Mouse (Mus musculus) intestine, embryonic 14.5 days (tissue): ENCODE measurements around the gene Celsr2. TPM values are rescaled to one million over a fixed set of nuclear protein-coding genes. Genes with fewer than 3 reads are reported as not detected.

Source experiments
- ATAC-seq: fragments of 200-750 bp; cut with Nextera tagmentation; replicated peaks from 2 replicates; pipeline ENCODE4 v1.8.0; 2017; ENCODE audit warnings: low read depth, moderate number of reproducible peaks, moderate TSS enrichment, moderate library complexity; ENCODE audit not compliant: low FRiP score, low TSS enrichment
- DNase-seq: peaks from one replicate; pipeline ENCODE4 v3.0.0-alpha.2; 2018; ENCODE audit warnings: low spot score
- H3K27ac ChIP-seq: fragments of 300-500 bp; sonication (generic); 2 replicates; pipeline ENCODE4 v1.5.1; 2014; ENCODE audit warnings: low read depth, mild to moderate bottlenecking, control low read depth
- H3K27me3 ChIP-seq: fragments of 300-500 bp; sonication (generic); replicated peaks from 2 replicates; pipeline ENCODE4 v1.6.1; 2014; ENCODE audit warnings: low read length, control low read depth; ENCODE audit not compliant: control insufficient read depth, insufficient read depth
- H3K36me3 ChIP-seq: fragments of 300-500 bp; sonication (generic); 2 replicates; pipeline ENCODE4 v1.6.1; 2014; ENCODE audit warnings: low read length, control low read depth; ENCODE audit not compliant: control insufficient read depth, insufficient read depth
- H3K4me1 ChIP-seq: fragments of 300-500 bp; sonication (generic); replicated peaks from 2 replicates; pipeline ENCODE4 v1.6.1; 2014; ENCODE audit warnings: low read length, control low read depth, mixed read lengths; ENCODE audit not compliant: control insufficient read depth, insufficient read depth
- H3K4me2 ChIP-seq: fragments of 300-500 bp; sonication (generic); 2 replicates; pipeline ENCODE4 v1.6.1; 2014; ENCODE audit warnings: low read length
- H3K4me3 ChIP-seq: fragments of 300-500 bp; sonication (generic); 2 replicates; pipeline ENCODE4 v1.5.1; 2014; ENCODE audit warnings: low read depth, low read length, control low read depth, mixed read lengths
- H3K9ac ChIP-seq: fragments of 300-500 bp; sonication (generic); 2 replicates; pipeline ENCODE4 v1.6.1; 2014; ENCODE audit warnings: mild to moderate bottlenecking, low read length
- H3K9me3 ChIP-seq: fragments of 300-500 bp; sonication (generic); 2 replicates; pipeline ENCODE4 v1.6.1; 2016; ENCODE audit warnings: low read length, control low read depth; ENCODE audit not compliant: control insufficient read depth
- WGBS: fragments of 180-500 bp; shearing (Covaris S2); extraction: QIAGEN DNeasy Blood & Tissue Kit; methylation state at CpG from one replicate; pipeline ENCODE4 v1.1.7; 2014; 5-methylcytosine and 5-hydroxymethylcytosine counted together
- polyA plus RNA-seq: library from polyadenylated mRNA; unstranded; fragments of >200 nt; fragmentation: Nextera tagmentation; extraction: Ambion mirVana; gene quantifications from 2 replicates; pipeline ENCODE4 v1.2.1, GENCODE M21; 2014

Gene Celsr2
- polyA plus RNA-seq, 1 experiment from 2014 or later = 7.9 TPM

DNA sequence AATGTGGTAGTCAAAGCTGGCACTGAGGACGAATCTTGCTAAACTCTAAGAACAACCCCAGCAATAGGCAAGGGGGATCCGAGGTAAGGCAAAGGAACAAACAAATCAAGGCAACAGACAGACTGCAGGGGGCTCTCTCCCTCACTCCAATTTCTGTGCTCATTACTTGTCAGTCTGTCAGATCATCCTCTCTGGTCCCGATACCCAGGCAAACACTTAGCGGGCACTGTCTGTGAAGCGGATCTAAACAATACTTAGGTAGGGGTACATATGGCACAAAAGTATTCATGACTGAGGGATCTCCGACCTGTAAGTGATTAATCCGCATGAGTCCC, 21.0 kb upstream of the Celsr2 start:
- Histone ChIP-seq H3K27ac (no peak overlapping the region), H3K36me3 (peaks cover 59% of the 10 kb centered on the region)

GRCm38 (mm10) chr3:108435701-108436379, 20.5 kb upstream of the Celsr2 start:
- Histone ChIP-seq H3K9me3 (no peaks in the 10 kb centered on the region), H3K4me1 (no peaks in the 10 kb centered on the region), H3K36me3 (peaks cover 64% of the 10 kb centered on the region), H3K4me2 (no peak overlapping the region), H3K27ac (no peak overlapping the region), H3K4me3 (no peak overlapping the region), H3K9ac (no peak overlapping the region), H3K27me3 (no peaks in the 10 kb centered on the region)
- DNase-seq (no peak), ATAC-seq (no peak)
- 86% methylated on average over 17 of the region's 17 CpGs for WGBS

More for the DNA sequence above, 21.0 kb upstream of the Celsr2 start:
- DNase-seq = no peak
- no peaks in the 10 kb centered on the region for H3K27me3 ChIP-seq
- no peak overlapping the region for H3K4me3 ChIP-seq
- WGBS = 81% methylated on average over 7 of the region's 7 CpGs
- ATAC-seq = no peak
- H3K9me3 ChIP-seq = no peaks in the 10 kb centered on the region
- H3K4me2 ChIP-seq = no peak overlapping the region
- H3K9ac ChIP-seq = no peak overlapping the region
- H3K4me1 ChIP-seq = no peaks in the 10 kb centered on the region

GRCm38 (mm10) chr3:108433881-108434495, 18.6 kb upstream of the Celsr2 start:
- no peak overlapping the region for H3K27ac ChIP-seq
- 59% methylated on average over 19 of the region's 19 CpGs for WGBS
- no peaks in the 10 kb centered on the region for H3K9me3 ChIP-seq
- ATAC-seq = 0 out of 2 replicates have a peak, but pooled peaks have one; percentile 30
- H3K27me3 ChIP-seq = no peaks in the 10 kb centered on the region
- no peak overlapping the region for H3K9ac ChIP-seq
- no peaks in the 10 kb centered on the region for H3K4me1 ChIP-seq
- peaks cover 80% of the 10 kb centered on the region for H3K36me3 ChIP-seq
- no peak for DNase-seq
- H3K4me2 ChIP-seq = no peak overlapping the region
- H3K4me3 ChIP-seq = no peak overlapping the region

DNA sequence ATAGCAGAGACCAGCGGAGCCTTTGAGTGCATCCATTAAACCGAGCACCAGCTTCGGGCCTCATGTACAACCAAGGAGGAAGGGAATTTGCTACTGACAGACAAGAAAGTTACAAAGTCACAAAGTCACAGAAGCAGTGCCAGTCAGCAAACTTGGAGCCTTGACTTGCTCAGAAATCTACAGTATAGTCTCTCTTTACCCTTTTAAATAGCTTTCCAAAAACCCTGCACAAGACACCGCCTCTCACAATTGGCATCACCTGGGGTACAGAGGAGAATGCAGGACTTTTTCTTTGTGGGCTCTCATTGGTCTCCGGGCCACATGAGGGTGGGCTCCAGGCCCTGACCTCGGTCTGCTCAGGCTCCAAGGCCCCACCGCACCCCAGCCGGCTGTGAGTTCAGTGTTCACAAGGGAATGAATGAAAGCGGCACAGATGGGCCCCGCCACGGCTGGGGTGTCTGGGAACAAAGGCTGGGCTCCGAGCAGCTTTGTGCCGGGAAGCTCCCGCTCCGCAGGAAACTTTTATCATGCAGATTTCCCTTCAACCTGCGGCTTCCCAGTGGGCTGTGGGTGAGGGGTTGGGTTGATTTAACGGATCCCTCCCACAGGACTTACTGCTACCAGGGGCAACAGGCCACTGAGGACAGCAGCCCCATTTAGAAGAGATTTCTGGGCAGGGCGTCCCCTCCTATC, 18.0 kb upstream of the Celsr2 start:
- Histone ChIP-seq H3K4me1 (no peaks in the 10 kb centered on the region), H3K4me2 (no peak overlapping the region), H3K9ac (no peak overlapping the region), H3K27me3 (no peaks in the 10 kb centered on the region), H3K36me3 (peaks cover 86% of the 10 kb centered on the region), H3K27ac (no peak overlapping the region), H3K4me3 (no peak overlapping the region), H3K9me3 (no peaks in the 10 kb centered on the region)
- DNase-seq (no peak), ATAC-seq (0 out of 2 replicates have a peak, but pooled peaks have one; percentile 12)
- WGBS = 53% methylated on average over 18 of the region's 18 CpGs

- no peak overlapping the region for H3K27ac ChIP-seq
- peaks cover 92% of the 10 kb centered on the region for H3K36me3 ChIP-seq
- H3K9me3 ChIP-seq = no peaks in the 10 kb centered on the region
- 87% methylated on average over 13 of the region's 13 CpGs for WGBS
- H3K9ac ChIP-seq = no peak overlapping the region
- no peaks in the 10 kb centered on the region for H3K4me1 ChIP-seq
- DNase-seq (no peak), ATAC-seq (no peak)
- no peak overlapping the region for H3K4me2 ChIP-seq
- H3K27me3 ChIP-seq = no peaks in the 10 kb centered on the region
- no peak overlapping the region for H3K4me3 ChIP-seq
Observed at GRCm38 (mm10) chr3:108432542-108433187, 17.3 kb upstream of the Celsr2 start.

DNA sequence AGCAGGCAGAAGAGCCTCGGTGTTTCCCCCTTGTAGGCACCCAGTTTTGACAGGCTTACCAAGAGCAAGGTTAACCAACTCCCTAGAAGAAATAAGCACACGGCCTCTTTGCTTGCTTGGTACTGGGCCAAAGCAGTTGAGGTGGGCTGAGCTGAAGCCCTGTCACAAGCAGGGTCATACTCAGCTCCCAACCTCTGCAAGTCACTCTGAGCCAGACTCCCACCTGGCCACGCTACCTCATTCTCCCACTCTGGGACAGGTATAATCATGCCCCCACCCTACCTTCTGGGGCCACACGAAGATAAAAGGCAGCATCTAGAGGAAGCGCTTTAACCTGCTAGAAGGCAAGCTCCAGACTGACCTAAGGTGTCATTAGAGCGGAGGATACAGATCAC, 10.3 kb upstream of the Celsr2 start:
- no peak for ATAC-seq
- Histone ChIP-seq H3K27ac (no peak overlapping the region), H3K4me2 (no peak overlapping the region)

GRCm38 (mm10) chr3:108424944-108425623, 9.7 kb upstream of the Celsr2 start:
- Histone ChIP-seq H3K27me3 (no peaks in the 10 kb centered on the region), H3K27ac (no peak overlapping the region), H3K4me2 (no peak overlapping the region), H3K4me3 (no peak overlapping the region), H3K36me3 (peaks cover 52% of the 10 kb centered on the region), H3K4me1 (peaks cover 9% of the 10 kb centered on the region), H3K9me3 (no peaks in the 10 kb centered on the region), H3K9ac (no peak overlapping the region)
- DNase-seq = no peak
- 84% methylated on average over 7 of the region's 7 CpGs for WGBS
- ATAC-seq = no peak

More for the DNA sequence above, 10.3 kb upstream of the Celsr2 start:
- 87% methylated on average over 6 of the region's 6 CpGs for WGBS
- Histone ChIP-seq H3K27me3 (no peaks in the 10 kb centered on the region), H3K9ac (no peak overlapping the region), H3K4me1 (peaks cover 9% of the 10 kb centered on the region), H3K4me3 (no peak overlapping the region), H3K36me3 (peaks cover 54% of the 10 kb centered on the region), H3K9me3 (no peaks in the 10 kb centered on the region)
- no peak for DNase-seq
